Mouse (Mus musculus) liver, embryonic 16.5 days (tissue): ENCODE measurements around the gene Hnf1b. TPM values are rescaled to one million over a fixed set of nuclear protein-coding genes. Genes with fewer than 3 reads are reported as not detected.

Experiments
- ATAC-seq: fragments of 200-750 bp; cut with Nextera tagmentation; 2 replicates; pipeline ENCODE4 v1.8.0; 2017; ENCODE audit warnings: low read depth, mild to moderate bottlenecking, moderate number of reproducible peaks, moderate library complexity
- H3K27ac ChIP-seq: fragments of 300-500 bp; sonication (generic); 2 replicates; pipeline ENCODE4 v1.5.1; 2014; ENCODE audit warnings: mild to moderate bottlenecking, low read length
- H3K27me3 ChIP-seq: fragments of 300-500 bp; sonication (generic); 2 replicates; pipeline ENCODE4 v1.6.1; 2014; ENCODE audit warnings: low read depth, low read length, mixed read lengths; ENCODE audit not compliant: control insufficient read depth, insufficient read depth
- H3K36me3 ChIP-seq: fragments of 300-500 bp; sonication (generic); 2 replicates; pipeline ENCODE4 v1.6.1; 2014; ENCODE audit warnings: mild to moderate bottlenecking; ENCODE audit not compliant: control insufficient read depth, insufficient read depth
- H3K4me1 ChIP-seq: fragments of 300-500 bp; sonication (generic); 2 replicates; pipeline ENCODE4 v1.6.1; 2014; ENCODE audit warnings: low read depth, low read length, mixed read lengths; ENCODE audit not compliant: control insufficient read depth
- H3K4me2 ChIP-seq: fragments of 300-500 bp; sonication (generic); 2 replicates; pipeline ENCODE4 v1.6.1; 2014; ENCODE audit warnings: low read depth, low read length, mixed read lengths
- H3K4me3 ChIP-seq: fragments of 300-500 bp; sonication (generic); 2 replicates; pipeline ENCODE4 v1.5.1; 2014; ENCODE audit warnings: low read depth, mild to moderate bottlenecking, low read length
- H3K9ac ChIP-seq: fragments of 300-500 bp; sonication (generic); 2 replicates; pipeline ENCODE4 v1.6.1; 2014; ENCODE audit warnings: low read depth, low read length
- H3K9me3 ChIP-seq: fragments of 300-500 bp; sonication (generic); replicated peaks from 2 replicates; pipeline ENCODE4 v1.6.1; 2016; ENCODE audit warnings: low read length; ENCODE audit not compliant: control insufficient read depth
- WGBS: fragments of 180-500 bp; shearing (Covaris S2); extraction: QIAGEN DNeasy Blood & Tissue Kit; methylation state at CpG from one replicate; pipeline ENCODE4 v1.1.7; 2014; ENCODE audit not compliant: insufficient replicate concordance; 5-methylcytosine and 5-hydroxymethylcytosine counted together
- polyA plus RNA-seq: library from polyadenylated mRNA; unstranded; fragments of >200 nt; fragmentation: Nextera tagmentation; extraction: Ambion mirVana; gene quantifications from 2 replicates; pipeline ENCODE4 v1.2.1, GENCODE M21; 2015

Gene Hnf1b
- polyA plus RNA-seq, 1 experiment from 2014 or later: 5.9 TPM

- ATAC-seq: no peak
- Histone ChIP-seq H3K4me3 (no peak overlapping the region), H3K4me2 (no peak overlapping the region), H3K27ac (no peak overlapping the region), H3K9ac (no peak overlapping the region), H3K27me3 (no peaks in the 10 kb centered on the region), H3K9me3 (no peaks in the 10 kb centered on the region), H3K4me1 (no peaks in the 10 kb centered on the region), H3K36me3 (no peaks in the 10 kb centered on the region; the same call in 1 of the 2 replicates)
- 48% methylated on average over 9 of the region's 9 CpGs for WGBS
Measured at GRCm38 (mm10) chr11:83865286-83865685, 15.4 kb downstream of the Hnf1b start.

- H3K4me2 ChIP-seq: no peak overlapping the region
- ATAC-seq: no peak
- no peaks in the 10 kb centered on the region; the same call in 1 of the 2 replicates for H3K36me3 ChIP-seq
- no peak overlapping the region for H3K9ac ChIP-seq
- WGBS: 57% methylated on average over 3 of the region's 3 CpGs
- no peak overlapping the region for H3K4me3 ChIP-seq
- H3K9me3 ChIP-seq: no peaks in the 10 kb centered on the region
- no peak overlapping the region for H3K27ac ChIP-seq
- no peaks in the 10 kb centered on the region for H3K27me3 ChIP-seq
- H3K4me1 ChIP-seq: no peaks in the 10 kb centered on the region; the same call in 1 of the 2 replicates
Measured at GRCm38 (mm10) chr11:83867571-83867970, 17.7 kb downstream of the Hnf1b start.

- H3K4me1 ChIP-seq: no peaks in the 10 kb centered on the region; the same call in 1 of the 2 replicates
- ATAC-seq: no peak
- no peak overlapping the region for H3K27ac ChIP-seq
- H3K9me3 ChIP-seq: no peaks in the 10 kb centered on the region
- H3K36me3 ChIP-seq: no peaks in the 10 kb centered on the region
- no peak overlapping the region for H3K9ac ChIP-seq
- H3K27me3 ChIP-seq: no peaks in the 10 kb centered on the region
- WGBS: 44% methylated on average over 1 of the region's 1 CpGs
- no peak overlapping the region for H3K4me2 ChIP-seq
- H3K4me3 ChIP-seq: no peak overlapping the region
Measured at GRCm38 (mm10) chr11:83869147-83869546, 19.3 kb downstream of the Hnf1b start.

- no peak for ATAC-seq
- Histone ChIP-seq H3K36me3 (no peaks in the 10 kb centered on the region), H3K4me2 (no peak overlapping the region), H3K9me3 (no peaks in the 10 kb centered on the region), H3K4me3 (no peak overlapping the region), H3K27me3 (no peaks in the 10 kb centered on the region), H3K27ac (no peak overlapping the region), H3K9ac (no peak overlapping the region), H3K4me1 (no peaks in the 10 kb centered on the region; the same call in 1 of the 2 replicates)
- 33% methylated on average over 3 of the region's 3 CpGs for WGBS
Measured at GRCm38 (mm10) chr11:83869686-83870085, 19.8 kb downstream of the Hnf1b start.

- WGBS: 29% methylated on average over 9 of the region's 9 CpGs
- peak; percentile 56 for ATAC-seq
Measured at GRCm38 (mm10) chr11:83871780-83872554, 22.1 kb downstream of the Hnf1b start.

GRCm38 (mm10) chr11:83873509-83873908 is 23.6 kb downstream of the Hnf1b start:
- no peaks in the 10 kb centered on the region for H3K27me3 ChIP-seq
- H3K4me3 ChIP-seq: no peak overlapping the region
- ATAC-seq: no peak
- H3K27ac ChIP-seq: no peak overlapping the region
- H3K36me3 ChIP-seq: no peaks in the 10 kb centered on the region
- no peaks in the 10 kb centered on the region for H3K9me3 ChIP-seq
- 64% methylated on average over 9 of the region's 9 CpGs for WGBS
- H3K9ac ChIP-seq: no peak overlapping the region
- H3K4me1 ChIP-seq: no peaks in the 10 kb centered on the region; the same call in 1 of the 2 replicates
- no peak overlapping the region for H3K4me2 ChIP-seq

More at GRCm38 (mm10) chr11:83871780-83872554, 22.1 kb downstream of the Hnf1b start:
- no peaks in the 10 kb centered on the region for H3K36me3 ChIP-seq
- H3K4me1 ChIP-seq: no peaks in the 10 kb centered on the region; the same call in 1 of the 2 replicates
- H3K4me3 ChIP-seq: no peak overlapping the region
- H3K27me3 ChIP-seq: no peaks in the 10 kb centered on the region
- H3K4me2 ChIP-seq: no peak overlapping the region
- H3K9me3 ChIP-seq: no peaks in the 10 kb centered on the region
- H3K27ac ChIP-seq: no peak overlapping the region
- H3K9ac ChIP-seq: no peak overlapping the region

GRCm38 (mm10) chr11:83876630-83877029 is 26.8 kb downstream of the Hnf1b start:
- no peaks in the 10 kb centered on the region for H3K9me3 ChIP-seq
- H3K36me3 ChIP-seq: no peaks in the 10 kb centered on the region
- H3K4me3 ChIP-seq: no peak overlapping the region
- H3K27ac ChIP-seq: no peak overlapping the region
- H3K9ac ChIP-seq: no peak overlapping the region
- WGBS: 71% methylated on average over 7 of the region's 7 CpGs
- no peak overlapping the region for H3K4me2 ChIP-seq
- H3K27me3 ChIP-seq: no peaks in the 10 kb centered on the region
- no peak for ATAC-seq
- H3K4me1 ChIP-seq: peaks cover 3% of the 10 kb centered on the region; the same call in 1 of the 2 replicates

GRCm38 (mm10) chr11:83877765-83878164 is 27.9 kb downstream of the Hnf1b start:
- Histone ChIP-seq H3K9me3 (no peaks in the 10 kb centered on the region), H3K27ac (peak overlapping the region; percentile 56), H3K4me1 (peaks cover 7% of the 10 kb centered on the region; the same call in 1 of the 2 replicates), H3K9ac (no peak overlapping the region), H3K36me3 (no peaks in the 10 kb centered on the region), H3K4me2 (no peak overlapping the region), H3K4me3 (no peak overlapping the region), H3K27me3 (no peaks in the 10 kb centered on the region)
- peak; percentile 76 for ATAC-seq
- 61% methylated on average over 8 of the region's 8 CpGs for WGBS

GRCm38 (mm10) chr11:83878417-83878952 is 28.6 kb downstream of the Hnf1b start:
- 45% methylated on average over 4 of the region's 4 CpGs for WGBS
- Histone ChIP-seq H3K36me3 (no peaks in the 10 kb centered on the region), H3K27ac (peak overlapping the region; percentile 56; the same call in 1 of the 2 replicates), H3K9ac (no peak overlapping the region), H3K27me3 (no peaks in the 10 kb centered on the region), H3K4me2 (no peak overlapping the region), H3K4me1 (peaks cover 8% of the 10 kb centered on the region; the same call in 1 of the 2 replicates), H3K9me3 (no peaks in the 10 kb centered on the region), H3K4me3 (no peak overlapping the region)
- no peak for ATAC-seq
